Mouse (Mus musculus): ENCODE data around the gene Gse1.

Gse1 gene

GRCm38 (mm10) chr8:120227891-120228591, at the start of gene Gse1:
Gene Gse1 (plus strand): TSS chr8:120228456.
- DNase-seq (ENCODE audit: low read depth) = no peak

- peak; percentile 73 for DNase-seq (ENCODE audit: low read depth)
These were observed 49.2 kb upstream of the Gse1 start for GRCm38 (mm10) chr8:120179027-120179431.

- DNase-seq (ENCODE audit: low read depth) = no peak
These were observed 47.7 kb upstream of the Gse1 start for GRCm38 (mm10) chr8:120180445-120180970.

- no peak for DNase-seq (ENCODE audit: low read depth)
These were observed 47.0 kb upstream of the Gse1 start for GRCm38 (mm10) chr8:120181274-120181673.

- DNase-seq (ENCODE audit: low read depth) = no peak
These were observed 46.3 kb upstream of the Gse1 start for GRCm38 (mm10) chr8:120181861-120182414.

GRCm38 (mm10) chr8:120184366-120184765, 43.9 kb upstream of the Gse1 start:
- no peak for DNase-seq (ENCODE audit: low read depth)

GRCm38 (mm10) chr8:120184850-120185792, 43.1 kb upstream of the Gse1 start:
- DNase-seq (ENCODE audit: low read depth) = no peak

- no peak for DNase-seq (ENCODE audit: low read depth)
These were observed 41.8 kb upstream of the Gse1 start for GRCm38 (mm10) chr8:120186454-120186853.

GRCm38 (mm10) chr8:120188510-120188909, 39.7 kb upstream of the Gse1 start:
- DNase-seq (ENCODE audit: low read depth) = no peak

- no peak for DNase-seq (ENCODE audit: low read depth)
These were observed 38.8 kb upstream of the Gse1 start for GRCm38 (mm10) chr8:120189440-120189839.

GRCm38 (mm10) chr8:120190107-120190809, 38.0 kb upstream of the Gse1 start:
- no peak for DNase-seq (ENCODE audit: low read depth)

- peak; percentile 86 for DNase-seq (ENCODE audit: low read depth)
These were observed 37.3 kb upstream of the Gse1 start for GRCm38 (mm10) chr8:120190810-120191413.

- no peak for DNase-seq (ENCODE audit: low read depth)
These were observed 36.6 kb upstream of the Gse1 start for GRCm38 (mm10) chr8:120191633-120192032.

- no peak for DNase-seq (ENCODE audit: low read depth)
These were observed 36.1 kb upstream of the Gse1 start for GRCm38 (mm10) chr8:120192118-120192517.

- DNase-seq (ENCODE audit: low read depth) = no peak
These were observed 26.9 kb upstream of the Gse1 start for GRCm38 (mm10) chr8:120201351-120201750.

- no peak for DNase-seq (ENCODE audit: low read depth)
These were observed 25.7 kb upstream of the Gse1 start for GRCm38 (mm10) chr8:120202546-120202945.

- no peak for DNase-seq (ENCODE audit: low read depth)
These were observed 23.4 kb upstream of the Gse1 start for GRCm38 (mm10) chr8:120204736-120205360.

- DNase-seq (ENCODE audit: low read depth) = no peak
These were observed 22.3 kb upstream of the Gse1 start for GRCm38 (mm10) chr8:120205916-120206315.

- no peak for DNase-seq (ENCODE audit: low read depth)
These were observed 20.9 kb upstream of the Gse1 start for GRCm38 (mm10) chr8:120207364-120207763.

- no peak for DNase-seq (ENCODE audit: low read depth)
These were observed 20.1 kb upstream of the Gse1 start for GRCm38 (mm10) chr8:120208113-120208512.

- no peak for DNase-seq (ENCODE audit: low read depth)
These were observed 16.9 kb upstream of the Gse1 start for GRCm38 (mm10) chr8:120211345-120211744.

All from fibroblast of lung, adult 2 months (primary cell).